Mouse (Mus musculus) E14TG2a.4 (cell line): ENCODE measurements around the gene Gfer.

Experiments used
- H3K27me3 ChIP-seq: 2 replicates; pipeline ENCODE4 v1.6.1; 2014; ENCODE audit warnings: low read length, control low read depth; ENCODE audit not compliant: insufficient read depth
- H3K36me3 ChIP-seq: 2 replicates; pipeline ENCODE4 v1.6.1; 2014; ENCODE audit warnings: low read length, control low read depth; ENCODE audit not compliant: insufficient read depth
- H3K4me1 ChIP-seq: replicated peaks from 2 replicates; pipeline ENCODE4 v1.6.1; 2014; ENCODE audit warnings: low read depth, low read length, control low read depth
- H3K4me3 ChIP-seq: replicated peaks from 2 replicates; pipeline ENCODE4 v1.5.1; 2014; ENCODE audit warnings: mild to moderate bottlenecking, low read length
- H3K9me3 ChIP-seq: 2 replicates; pipeline ENCODE4 v1.6.1; 2014; ENCODE audit warnings: low read length, control low read depth
- CTCF ChIP-seq: conservative IDR thresholded peaks from 2 replicates; pipeline ENCODE4 v1.5.1; 2014; ENCODE audit warnings: low read length
- NANOG ChIP-seq: IDR thresholded peaks from 2 replicates; pipeline ENCODE4 v1.6.1; 2014; ENCODE audit warnings: borderline replicate concordance, low read length, mixed read lengths
- POU5F1 ChIP-seq: IDR thresholded peaks from 2 replicates; pipeline ENCODE4 v1.6.1; 2014; ENCODE audit warnings: low read length, borderline replicate concordance

Gene Gfer

GRCm38 (mm10) chr17:24696011-24696697, at the start of gene Gfer, which contains the start of gene Noxo1:
Gfer (minus strand) TSS chr17:24696156.
Noxo1 (plus strand) TSS chr17:24696234.
- Histone ChIP-seq H3K4me1 (peaks cover 66% of the 10 kb centered on the region), H3K27me3 (peaks cover 2% of the 10 kb centered on the region), H3K9me3 (no peaks in the 10 kb centered on the region), H3K4me3 (peak within 1 kb of the TSS; percentile 95), H3K36me3 (peaks cover 50% of the 10 kb centered on the region)
- TF ChIP-seq CTCF, result no peak

- peaks cover 26% of the 10 kb centered on the region for H3K36me3 ChIP-seq
- no peaks in the 10 kb centered on the region for H3K27me3 ChIP-seq
- H3K4me1 ChIP-seq, result peaks cover 39% of the 10 kb centered on the region
- TF ChIP-seq POU5F1 (no peak), CTCF (no peak), NANOG (no peak)
- no peaks in the 10 kb centered on the region for H3K9me3 ChIP-seq
- no peak overlapping the region for H3K4me3 ChIP-seq
Observed at GRCm38 (mm10) chr17:24744381-24744780, 48.4 kb upstream of the Gfer start.

- Histone ChIP-seq H3K36me3 (peaks cover 26% of the 10 kb centered on the region), H3K4me3 (no peak overlapping the region), H3K9me3 (no peaks in the 10 kb centered on the region), H3K4me1 (peaks cover 42% of the 10 kb centered on the region), H3K27me3 (no peaks in the 10 kb centered on the region)
- no peak for TF ChIP-seq CTCF
- no peak for TF ChIP-seq NANOG
- TF ChIP-seq POU5F1, result no peak
Observed at GRCm38 (mm10) chr17:24743896-24744295, 47.9 kb upstream of the Gfer start.

- H3K4me1 ChIP-seq, result peaks cover 49% of the 10 kb centered on the region
- H3K36me3 ChIP-seq, result peaks cover 26% of the 10 kb centered on the region
- TF ChIP-seq CTCF (no peak), POU5F1 (no peak), NANOG (no peak)
- no peaks in the 10 kb centered on the region for H3K27me3 ChIP-seq
- H3K9me3 ChIP-seq, result no peaks in the 10 kb centered on the region
- H3K4me3 ChIP-seq, result no peak overlapping the region
Observed at GRCm38 (mm10) chr17:24742307-24742706, 46.4 kb upstream of the Gfer start.

GRCm38 (mm10) chr17:24739926-24740325, 44.0 kb upstream of the Gfer start:
- Histone ChIP-seq H3K27me3 (no peaks in the 10 kb centered on the region), H3K4me1 (peaks cover 50% of the 10 kb centered on the region), H3K36me3 (peaks cover 26% of the 10 kb centered on the region), H3K9me3 (no peaks in the 10 kb centered on the region), H3K4me3 (no peak overlapping the region)
- TF ChIP-seq CTCF (no peak), NANOG (no peak), POU5F1 (no peak)

- no peaks in the 10 kb centered on the region for H3K27me3 ChIP-seq
- H3K4me3 ChIP-seq, result no peak overlapping the region
- peaks cover 26% of the 10 kb centered on the region for H3K36me3 ChIP-seq
- H3K4me1 ChIP-seq, result peaks cover 55% of the 10 kb centered on the region
- TF ChIP-seq NANOG, result no peak
- TF ChIP-seq CTCF, result no peak
- TF ChIP-seq POU5F1, result no peak
- no peaks in the 10 kb centered on the region for H3K9me3 ChIP-seq
Observed at GRCm38 (mm10) chr17:24738238-24738637, 42.3 kb upstream of the Gfer start.

- TF ChIP-seq CTCF (no peak), POU5F1 (no peak), NANOG (no peak)
- Histone ChIP-seq H3K27me3 (no peaks in the 10 kb centered on the region), H3K36me3 (peaks cover 20% of the 10 kb centered on the region), H3K4me1 (peaks cover 64% of the 10 kb centered on the region), H3K4me3 (peak overlapping the region; percentile 91), H3K9me3 (no peaks in the 10 kb centered on the region)
Observed at GRCm38 (mm10) chr17:24737135-24737810, 41.3 kb upstream of the Gfer start.

GRCm38 (mm10) chr17:24736330-24737051, 40.5 kb upstream of the Gfer start, which contains the start of gene Msrb1:
Msrb1 (plus strand) TSS chr17:24736642.
- Histone ChIP-seq H3K4me1 (peaks cover 70% of the 10 kb centered on the region), H3K9me3 (no peaks in the 10 kb centered on the region), H3K27me3 (no peaks in the 10 kb centered on the region), H3K4me3 (peak within 1 kb of the TSS; percentile 91), H3K36me3 (peaks cover 14% of the 10 kb centered on the region)
- no peak for TF ChIP-seq CTCF
- no peak for TF ChIP-seq NANOG
- no peak for TF ChIP-seq POU5F1
